Mouse (Mus musculus): ENCODE results near the gene Gpx1. TPM values are rescaled to one million over a fixed set of nuclear protein-coding genes. Genes with fewer than 3 reads are reported as not detected.

The Gpx1 gene
- total RNA-seq, 2 experiments from 2014 or later, result 91.8 to 108 TPM

DNA sequence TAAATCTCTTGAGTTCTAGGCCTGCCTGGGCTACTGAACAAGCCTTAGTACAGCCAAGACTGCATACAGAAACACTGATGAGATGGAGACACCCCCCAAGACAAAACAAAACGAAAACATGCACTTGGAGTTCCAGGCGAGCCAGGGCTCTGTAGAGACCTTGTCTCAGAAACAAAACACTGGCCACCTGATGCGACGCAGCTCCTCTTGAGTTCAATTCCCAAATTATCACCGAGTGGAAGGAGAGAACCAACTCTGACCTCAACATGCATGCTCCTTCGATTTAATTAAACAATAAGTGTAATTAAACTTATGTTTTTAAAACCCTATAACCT, 185 bp upstream of the Gpx1 start:
- no peak for DNase-seq (ENCODE audit: low spot score in 2 of 2)

DNA sequence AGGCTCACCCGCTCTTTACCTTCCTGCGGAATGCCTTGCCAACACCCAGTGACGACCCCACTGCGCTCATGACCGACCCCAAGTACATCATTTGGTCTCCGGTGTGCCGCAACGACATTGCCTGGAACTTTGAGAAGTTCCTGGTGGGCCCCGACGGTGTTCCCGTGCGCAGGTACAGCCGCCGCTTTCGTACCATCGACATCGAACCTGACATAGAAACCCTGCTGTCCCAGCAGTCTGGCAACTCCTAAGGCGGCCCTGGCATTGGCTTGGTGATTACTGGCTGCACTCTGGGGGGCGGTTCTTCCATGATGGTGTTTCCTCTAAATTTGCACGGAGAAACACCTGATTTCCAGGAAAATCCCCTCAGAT, 1.2 kb downstream of the Gpx1 start:
- DNase-seq (ENCODE audit: low spot score in 2 of 2), result peak in 1 of 2 experiments; percentile 24

DNA sequence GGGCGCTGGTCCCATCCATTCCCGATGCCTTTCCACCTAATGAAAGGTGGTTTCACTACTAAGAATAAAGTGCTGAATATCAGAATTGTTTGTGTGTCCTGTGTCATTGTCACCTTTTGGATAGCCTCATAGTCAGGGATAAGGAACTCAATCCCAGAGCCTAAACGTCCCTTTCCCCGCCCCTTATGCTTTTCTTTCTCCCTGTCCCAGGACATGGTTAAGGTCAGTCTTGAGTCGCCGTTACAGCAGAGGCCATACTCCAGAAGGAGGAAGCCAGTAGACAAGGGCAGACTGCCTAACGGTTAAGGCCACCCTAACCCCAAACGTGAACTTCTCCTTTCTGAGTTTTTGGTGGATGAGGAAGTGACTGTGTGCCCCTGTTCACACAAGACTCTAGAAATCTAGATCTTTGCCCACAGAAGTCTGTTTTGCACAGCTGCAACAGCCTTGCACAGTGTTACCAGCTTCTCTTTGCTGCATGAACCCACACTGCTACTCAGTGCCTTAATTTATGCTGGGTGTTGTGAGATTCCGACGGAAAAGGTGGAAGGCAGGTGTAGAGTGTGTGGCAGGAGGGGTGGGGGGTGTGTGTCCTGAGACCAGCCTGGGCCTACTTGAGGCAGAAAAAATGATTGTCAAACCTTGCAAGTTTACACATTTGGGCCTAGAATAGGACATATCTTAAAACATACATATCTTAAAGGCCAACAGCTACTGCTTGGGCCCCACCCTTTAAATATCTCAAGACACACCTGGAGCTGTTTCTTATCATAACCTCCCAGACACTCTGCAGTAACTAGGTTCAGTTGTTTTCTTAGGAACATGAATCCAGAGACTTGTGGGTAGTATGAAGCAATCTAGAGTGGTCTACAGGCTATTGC, 1.8 kb downstream of the Gpx1 start:
- DNase-seq (ENCODE audit: low spot score in 2 of 2), result no peak

DNA sequence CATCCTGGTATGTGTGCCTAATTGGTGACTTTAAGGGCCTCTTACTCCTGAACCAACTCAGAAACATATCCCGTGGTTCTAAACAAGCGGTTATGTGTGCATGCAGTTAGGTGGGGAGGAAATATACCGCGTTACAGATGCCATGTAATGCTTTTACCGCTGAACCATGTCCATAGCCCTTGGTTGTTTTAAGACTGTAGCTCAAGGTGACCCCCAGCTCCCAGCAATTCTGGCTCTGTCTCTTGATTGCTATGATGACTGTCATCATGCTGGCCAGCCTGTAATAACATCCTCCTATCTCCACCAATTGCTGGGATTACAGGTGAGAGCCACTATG, 2.4 kb downstream of the Gpx1 start:
- no peak for DNase-seq (ENCODE audit: low spot score in 2 of 2)

DNA sequence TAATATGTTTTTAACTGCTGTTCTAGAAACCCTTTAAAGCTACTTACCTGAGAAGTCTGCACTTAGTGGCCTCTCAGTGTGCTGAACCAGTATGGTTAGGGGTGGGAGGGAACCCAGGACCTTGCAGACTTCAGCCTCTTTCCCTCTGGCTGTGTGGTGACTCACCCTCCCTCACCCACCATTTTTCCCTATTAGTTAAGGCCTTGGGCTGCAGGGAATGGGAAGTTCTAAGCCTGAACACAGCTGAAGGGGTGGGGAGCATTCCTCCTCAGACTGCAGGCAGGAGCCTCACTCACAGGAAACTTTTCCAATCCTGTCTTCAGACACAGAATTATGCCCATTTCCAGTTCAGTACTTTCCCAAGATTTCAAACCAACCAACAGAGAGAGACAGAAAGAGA, 3.1 kb downstream of the Gpx1 start:
- DNase-seq (ENCODE audit: low spot score in 2 of 2), result no peak

DNA sequence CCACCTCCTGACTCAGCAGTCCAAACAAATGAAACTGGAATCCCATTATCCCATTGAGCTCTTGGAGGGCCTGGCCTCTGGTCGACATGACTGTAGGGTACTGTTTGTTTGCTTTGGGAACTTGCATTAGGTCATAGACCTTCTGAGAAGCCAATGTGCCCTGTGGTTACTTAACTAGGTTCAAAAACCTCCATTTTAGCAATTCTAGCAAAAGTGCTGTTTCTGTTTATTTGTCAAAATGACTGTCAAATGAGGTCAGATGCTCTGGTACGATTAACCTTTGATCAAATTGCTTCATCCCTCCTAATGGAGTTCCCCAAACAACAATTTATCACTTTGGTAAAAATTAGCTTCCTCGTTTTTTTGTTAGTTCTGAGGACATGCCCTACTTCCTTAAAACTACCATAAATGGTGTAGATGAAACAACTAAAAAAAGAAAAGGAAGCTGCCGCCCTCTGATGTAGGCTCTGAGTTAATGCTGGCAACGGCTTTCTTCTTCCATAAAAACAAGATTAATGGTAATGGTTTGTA, 3.7 kb downstream of the Gpx1 start:
- DNase-seq (ENCODE audit: low spot score in 2 of 2), result no peak

DNA sequence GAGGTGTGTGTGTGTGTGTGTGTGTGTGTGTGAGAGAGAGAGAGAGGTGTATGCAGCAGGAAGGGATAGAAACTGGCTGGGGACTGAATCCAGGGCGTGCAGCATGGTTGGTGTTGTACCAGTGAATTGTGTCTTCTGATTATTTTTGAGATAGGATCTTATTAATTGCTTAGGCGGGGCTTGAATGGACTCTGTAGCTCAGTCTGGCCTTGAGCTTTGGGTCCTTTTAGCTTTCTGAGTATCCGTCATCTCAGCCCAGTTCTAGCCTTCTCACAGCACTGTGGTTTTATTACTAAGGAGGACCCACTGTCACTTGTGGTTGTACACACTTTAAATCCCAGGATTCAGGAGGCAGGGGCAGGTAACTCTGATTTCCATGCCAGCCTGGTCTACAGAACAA, 4.6 kb downstream of the Gpx1 start:
- no peak for DNase-seq (ENCODE audit: low spot score in 2 of 2)

DNA sequence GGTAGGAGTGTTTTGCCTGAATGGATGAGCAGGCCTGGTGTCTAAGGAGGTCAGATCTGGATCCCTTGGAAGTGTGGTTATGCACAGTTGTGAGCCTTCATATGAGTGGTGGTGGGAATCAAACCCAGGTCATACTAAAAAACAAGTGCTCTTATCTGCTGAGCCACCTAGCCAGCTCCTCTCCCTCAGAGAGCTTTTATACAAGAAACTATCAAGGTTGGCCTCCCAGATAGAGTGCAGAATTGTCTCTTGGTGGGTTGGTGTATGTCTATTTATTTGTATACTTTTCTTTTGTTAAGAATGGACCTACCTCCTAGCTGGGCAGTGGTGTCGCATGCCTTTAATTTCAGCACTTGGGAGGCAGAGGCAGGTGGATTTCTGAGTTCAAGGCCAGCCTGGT, 5.1 kb downstream of the Gpx1 start:
- no peak for DNase-seq (ENCODE audit: low spot score in 2 of 2)

DNA sequence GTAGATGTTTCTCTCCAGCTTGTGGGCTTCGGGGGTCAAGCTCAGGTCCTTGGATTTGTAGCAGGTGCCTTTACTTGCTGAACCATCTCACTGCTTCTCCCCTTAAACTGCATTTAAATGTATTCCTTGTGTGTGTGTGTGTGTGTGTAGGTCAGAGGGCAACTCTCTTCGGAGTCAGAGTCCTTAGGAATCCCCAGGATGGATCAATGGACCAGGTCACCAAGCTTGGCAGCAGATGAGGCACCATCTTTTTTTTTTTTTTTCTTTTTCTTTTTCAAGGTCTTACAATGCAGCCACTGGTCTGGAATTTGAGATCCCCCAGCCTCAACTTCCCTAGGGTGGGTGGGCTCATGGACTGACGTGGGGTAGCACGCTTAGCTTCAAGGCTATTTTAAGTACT, 5.8 kb downstream of the Gpx1 start:
- no peak for DNase-seq (ENCODE audit: low spot score in 2 of 2)

DNA sequence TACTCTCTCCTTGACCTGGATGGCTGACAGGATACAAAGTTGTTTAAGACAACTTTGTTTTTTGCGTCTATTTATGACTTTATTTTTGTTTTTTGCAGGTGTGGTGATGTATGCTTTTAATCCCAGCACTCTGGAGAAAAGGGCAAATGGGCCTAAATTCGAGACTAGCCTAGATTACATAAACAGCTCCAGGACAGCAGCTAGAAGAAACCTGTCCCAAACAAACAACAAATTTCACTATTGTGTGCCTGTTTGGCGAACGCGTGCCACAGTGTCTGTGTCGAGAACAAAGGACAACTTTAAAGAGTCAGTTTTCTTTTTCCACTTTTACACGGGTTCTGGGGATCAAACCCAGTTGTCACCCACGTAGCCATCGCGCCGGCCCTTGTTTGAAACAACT, 8.3 kb downstream of the Gpx1 start:
- no peak for DNase-seq (ENCODE audit: low spot score in 2 of 2)

DNA sequence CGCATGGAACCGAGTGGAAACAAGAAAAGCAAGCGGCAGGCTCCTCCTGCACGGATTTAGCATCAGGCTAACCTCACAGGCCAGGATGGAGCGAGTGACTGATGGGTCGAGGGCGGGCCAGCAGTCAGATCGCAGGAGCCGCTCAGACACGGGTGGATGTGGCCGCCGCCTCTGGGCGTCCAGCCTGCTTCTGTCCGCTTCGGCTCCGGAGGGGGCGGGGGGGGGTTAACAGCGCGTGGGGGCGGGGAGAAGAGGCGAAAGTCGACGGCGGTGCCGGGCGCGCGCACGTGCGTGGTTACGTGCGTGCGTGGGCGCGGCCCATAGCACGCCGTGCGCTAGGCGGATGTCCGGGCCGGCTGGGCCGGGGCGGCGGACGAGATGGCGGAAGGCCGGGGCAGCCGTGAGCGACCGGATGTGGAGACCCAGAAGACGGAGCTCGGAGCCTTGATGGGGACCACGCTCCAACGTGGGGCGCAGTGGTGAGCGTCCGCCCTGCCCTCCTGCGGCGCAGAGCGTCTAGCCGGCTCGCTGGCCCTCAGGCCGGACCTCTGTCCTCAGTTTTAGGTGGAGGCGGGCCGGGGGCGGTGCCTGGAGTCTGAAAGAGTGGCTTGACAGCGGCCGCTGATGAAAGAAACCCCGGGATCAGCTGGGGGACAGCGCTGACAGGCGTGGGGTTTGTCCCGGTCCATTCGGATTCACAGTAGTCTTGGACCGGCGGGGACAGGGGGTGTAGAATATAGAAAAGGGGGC, 9.0 kb downstream of the Gpx1 start, which contains the start of gene Usp4:
TSS of gene Usp4 (plus strand) at position 314 of the 750 bp plus-strand sequence.
- DNase-seq (ENCODE audit: low spot score in 2 of 2), result peak; percentile 84 to 93

DNA sequence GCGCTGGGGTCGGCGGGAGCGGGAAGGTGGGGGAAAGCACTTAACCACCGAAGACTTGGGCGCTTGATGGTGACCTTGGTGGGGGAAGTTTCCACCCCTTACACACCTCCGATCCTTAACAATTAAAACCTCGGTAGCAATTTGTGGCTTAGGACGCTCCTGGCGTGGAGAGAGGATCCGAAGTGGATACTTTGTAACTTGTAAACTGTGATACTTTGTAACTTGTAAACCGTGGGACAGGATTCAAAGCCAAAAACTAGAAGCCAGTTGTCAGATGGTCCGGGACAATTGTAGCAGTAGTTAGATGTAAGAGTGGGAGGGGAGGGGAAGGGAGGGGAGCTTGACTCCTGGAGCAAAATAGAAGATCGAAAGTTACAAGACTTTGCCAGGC, 9.6 kb downstream of the Gpx1 start:
- DNase-seq (ENCODE audit: low spot score in 2 of 2), result no peak

DNA sequence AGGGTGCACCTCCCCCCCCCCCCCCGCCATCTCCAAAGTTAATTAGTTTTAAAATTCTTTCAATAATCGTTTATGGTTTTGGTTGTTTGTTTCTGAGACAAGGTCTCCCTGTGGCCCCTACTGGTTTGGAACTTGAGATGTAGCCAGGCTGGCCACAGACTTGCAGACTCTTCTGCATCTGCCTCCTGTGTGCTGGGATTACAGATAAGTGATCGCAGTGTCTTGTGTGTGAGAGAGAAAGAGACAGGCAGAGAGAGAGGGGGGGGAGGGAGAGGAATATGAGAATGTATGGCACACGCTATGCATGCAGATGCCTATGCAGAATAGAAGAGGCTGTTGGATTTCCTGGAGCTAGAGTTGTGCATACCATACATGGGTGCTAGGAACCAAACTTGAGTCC, 11.0 kb downstream of the Gpx1 start:
- DNase-seq (ENCODE audit: low spot score in 2 of 2), result no peak

DNA sequence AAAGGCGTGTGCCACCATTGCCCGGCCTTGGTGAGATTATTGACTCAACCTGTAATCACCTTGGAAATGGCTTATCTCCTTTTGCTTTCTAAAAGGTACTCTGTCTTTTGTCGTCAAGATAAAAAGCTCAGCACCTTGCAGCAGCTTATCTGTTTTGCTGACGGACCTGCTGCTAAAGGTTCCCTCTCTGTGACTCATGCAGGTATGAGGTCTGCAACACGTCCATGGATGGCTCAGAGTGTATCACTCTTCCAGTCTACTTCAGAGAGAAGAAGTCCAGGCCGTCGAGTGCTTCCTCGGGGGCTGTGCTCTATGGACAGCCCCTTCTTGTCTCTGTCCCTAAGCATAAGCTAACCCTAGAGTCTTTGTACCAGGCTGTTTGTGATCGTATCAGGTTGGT, 39.5 kb downstream of the Gpx1 start:
- DNase-seq (ENCODE audit: low spot score in 2 of 2), result no peak

DNA sequence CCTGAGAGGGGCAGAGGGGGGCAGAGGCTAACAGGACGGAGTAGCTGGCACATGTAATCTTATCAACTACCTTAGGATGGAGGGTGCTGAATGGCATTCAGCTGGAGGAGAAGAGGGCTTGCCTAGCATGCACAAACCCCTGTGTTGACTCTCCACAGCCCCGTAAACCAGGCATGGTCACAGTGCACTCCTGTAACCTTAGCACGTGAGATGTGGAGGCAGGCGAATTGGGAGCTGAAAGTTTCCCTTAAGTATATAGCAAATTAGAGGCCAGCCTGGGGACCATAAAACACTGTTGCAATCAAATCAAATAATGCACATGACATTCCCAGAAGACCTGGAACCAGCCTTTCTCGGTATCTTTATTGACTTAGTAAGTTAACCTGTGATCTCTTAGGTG, 40.0 kb downstream of the Gpx1 start:
- DNase-seq (ENCODE audit: low spot score in 2 of 2), result no peak

DNA sequence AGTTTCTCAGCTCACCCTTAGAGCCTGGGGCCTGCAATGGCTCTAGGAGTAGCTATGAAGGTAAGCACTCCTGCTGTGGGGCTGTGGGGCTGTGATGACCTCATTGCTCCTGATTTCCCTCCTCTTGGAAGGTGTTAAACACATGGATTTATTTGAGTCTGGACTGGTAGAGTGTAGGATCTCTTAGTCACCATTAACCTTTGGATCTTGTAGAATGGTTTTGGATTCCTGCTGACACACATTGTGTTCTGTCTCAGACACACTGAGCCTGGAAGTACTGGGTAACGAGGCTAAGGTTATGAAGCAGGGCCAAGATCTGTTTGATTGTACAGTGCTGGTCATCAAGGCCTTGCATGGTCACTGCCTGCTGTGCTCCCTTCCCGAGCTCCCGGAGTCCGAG, 40.6 kb downstream of the Gpx1 start:
- no peak for DNase-seq (ENCODE audit: low spot score in 2 of 2)

DNA sequence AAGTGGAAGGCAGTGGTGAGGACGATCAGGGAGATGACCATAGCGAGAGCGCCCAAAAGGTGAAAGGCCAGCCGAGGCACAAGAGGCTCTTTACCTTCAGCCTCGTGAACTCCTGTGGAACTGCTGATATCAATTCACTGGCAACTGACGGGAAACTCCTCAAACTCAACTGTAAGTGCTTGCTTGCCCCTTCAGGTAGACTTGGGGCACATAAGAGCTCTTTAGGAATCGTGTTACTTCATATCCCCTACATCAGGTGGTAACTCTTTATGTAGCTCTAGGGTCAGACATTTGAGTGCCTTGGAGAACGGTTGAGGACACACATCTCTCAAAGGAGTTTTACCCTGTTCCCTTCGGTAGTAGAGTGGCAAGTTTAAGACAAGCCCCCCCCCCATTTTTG, 42.7 kb downstream of the Gpx1 start:
- no peak for DNase-seq (ENCODE audit: low spot score in 2 of 2)

DNA sequence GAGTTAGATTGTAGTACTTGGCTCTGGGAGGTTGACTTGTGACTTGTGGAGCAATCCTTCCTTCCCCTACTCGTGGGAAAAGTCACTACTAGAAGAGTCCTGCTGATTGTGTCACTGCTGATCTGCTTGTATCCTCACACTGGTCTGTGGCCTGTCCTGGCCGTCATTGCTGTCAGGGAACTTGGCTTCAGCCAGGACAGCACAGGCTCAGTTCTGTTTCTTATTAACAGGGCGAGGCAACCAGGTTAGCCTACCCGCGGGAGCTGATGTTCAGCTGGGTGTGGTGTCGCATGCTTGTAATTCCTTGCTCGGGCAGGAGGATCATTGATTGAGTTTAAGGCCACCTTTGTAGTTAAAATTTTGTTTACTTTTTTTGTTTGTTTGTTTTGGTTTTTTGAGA, 46.3 kb downstream of the Gpx1 start:
- DNase-seq (ENCODE audit: low spot score in 2 of 2), result no peak

DNA sequence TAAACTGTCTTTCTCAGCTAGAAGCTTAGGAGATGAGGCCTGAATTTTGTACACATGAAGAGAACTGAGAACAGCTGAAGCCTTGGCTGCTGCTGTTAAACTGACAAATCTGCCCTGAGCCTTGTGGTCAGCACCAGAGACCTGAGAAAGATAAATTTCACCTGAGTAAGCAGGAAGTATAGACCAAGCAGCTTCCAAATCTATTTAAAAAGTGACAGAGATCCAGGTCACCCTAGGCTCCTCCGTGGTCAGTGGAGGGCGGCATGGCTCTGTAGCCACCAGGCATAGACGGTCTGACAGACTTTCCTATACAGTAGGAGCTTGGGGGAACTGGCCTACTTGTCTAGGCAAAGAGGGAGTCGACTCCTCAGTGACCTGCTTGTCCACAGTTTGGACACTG, 48.1 kb downstream of the Gpx1 start:
- DNase-seq (ENCODE audit: low spot score in 2 of 2), result no peak

DNA sequence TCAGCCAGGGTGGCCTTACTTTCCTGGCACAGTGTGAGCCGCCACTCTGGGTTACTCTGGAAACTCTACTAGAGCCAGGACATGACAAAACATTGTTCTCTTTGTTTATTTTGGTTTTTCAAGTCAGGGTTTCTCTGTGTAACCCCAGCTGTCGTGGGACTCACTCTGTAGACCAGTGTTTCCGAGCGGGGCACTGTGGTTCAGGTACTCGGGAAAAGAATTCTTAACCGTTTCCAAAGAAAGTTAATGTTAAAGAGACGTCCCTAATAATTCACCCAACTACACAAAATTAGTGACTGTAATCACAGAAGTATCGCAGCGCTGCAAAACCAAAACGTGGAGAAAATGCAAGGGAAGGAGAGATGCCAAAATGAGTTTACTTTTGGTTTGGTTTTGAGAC, 49.9 kb downstream of the Gpx1 start:
- DNase-seq (ENCODE audit: low spot score in 2 of 2), result no peak

DNA sequence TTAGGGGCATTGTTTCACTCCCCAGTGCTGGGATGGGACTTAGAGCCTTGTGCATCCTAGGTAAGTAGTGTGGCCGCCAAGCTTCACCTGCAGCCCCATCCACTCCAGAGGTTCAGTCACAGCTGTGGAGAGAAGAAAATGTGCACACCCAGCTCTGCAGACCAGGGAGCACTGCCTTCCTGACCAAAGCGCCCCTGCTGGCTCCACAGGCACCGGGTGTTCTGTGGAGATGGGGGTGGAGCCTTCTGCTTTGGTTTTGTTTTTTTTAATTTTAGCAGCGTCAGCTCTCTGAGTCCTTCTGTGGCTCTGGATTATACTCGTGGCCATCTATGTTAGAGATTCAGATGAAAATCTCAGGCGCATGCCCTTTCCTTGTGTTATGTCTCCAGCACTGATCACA, 50.5 kb downstream of the Gpx1 start:
- no peak for DNase-seq (ENCODE audit: low spot score in 2 of 2)

Measured in gastrocnemius, postnatal 4 days (tissue).